In genomic region chr4:88878772-88879171, GRCm38 (mm10) we compare ENCODE assay signal across 26 mouse cellular contexts. TPM values are rescaled to one million over a fixed set of nuclear protein-coding genes. Genes with fewer than 3 reads are reported as not detected.
DNase-seq lines count a peak whose midpoint lies in the region; ATAC-seq and TF ChIP-seq lines count a peak whose summit lies in the region.
"Had no signal": no experiment of that assay in that cellular context is flagged by ENCODE, and none has a peak within 500 bp of the region (broad histone marks: within the 10 kb centered on the region; RNA-seq: fewer than 3 reads in every experiment).

No protein-coding gene starts in this region.

- no peak for TF ChIP-seq CTCF in intestine, postnatal 0 days (IDR thresholded peaks at IDR 0.05; ENCODE audit: low read depth)
- TF ChIP-seq CTCF in CH12.LX (conservative IDR thresholded peaks at IDR 0.05 in 1 of 2, IDR thresholded peaks at IDR 0.05 in 1 of 2; ENCODE audit: low read depth in 2 of 2, low read length in 2 of 2), result no peak
- TF ChIP-seq CTCF in small intestine, adult 2 months (IDR thresholded peaks at IDR 0.05; ENCODE audit: extremely low read depth, insufficient read length, insufficient replicate concordance, low read depth, low read length), result no peak

- H3K27ac ChIP-seq in intestine, postnatal 0 days (ENCODE audit: low read depth, low read length), result peak overlapping the region; percentile 75
- H3K27ac ChIP-seq in intestine, embryonic 16.5 days (ENCODE audit: low read length), result no peak overlapping the region; the same call in 1 of the 2 replicates
- H3K27ac ChIP-seq in CH12.LX (ENCODE audit: insufficient read depth, low read depth), result no peak overlapping the region
- H3K27ac ChIP-seq in liver, embryonic 13.5 days, result no peak overlapping the region
- H3K27ac ChIP-seq in small intestine, adult 2 months (ENCODE audit: insufficient read depth, low read depth, low read length), result peak overlapping the region; percentile 43; the same call in 1 of the 2 replicates
- H3K27ac ChIP-seq in forebrain, embryonic 11.5 days (ENCODE audit: low read depth, low read length), result no peak overlapping the region
- H3K27ac ChIP-seq: embryonic facial prominence, embryonic 15.5 days; forebrain, embryonic 12.5 days; heart, embryonic 10.5 days; hindbrain, embryonic 12.5 days had no signal

- no peak for DNase-seq in CH12.LX (ENCODE audit: extremely low read depth)
- DNase-seq in liver, embryonic 13.5 days, result no peak
- no peak for DNase-seq in forebrain, embryonic 11.5 days (ENCODE audit: low spot score)
- DNase-seq: adrenal gland, adult 8-10 months; adrenal gland, postnatal 36 days; cerebellum, adult 2 months; gastrocnemius, postnatal 10 days; heart, postnatal 10 days; heart, postnatal 4 days had no signal

- in situ Hi-C loops in CH12.LX (cut with MboI; ENCODE audit: low pct_ligation_motif_present, low pct_unique_long_range_greater_than_20kb, low sequenced_read_pairs), result loop anchor here (25.0 kb wide), 1 partner anchor 809 kb away; the partner anchor contains the start of gene Dmrta1

- 52% methylated on average over 4 of the region's 4 CpGs for WGBS in intestine, postnatal 0 days
- WGBS in intestine, embryonic 16.5 days, result 60% methylated on average over 4 of the region's 4 CpGs
- WGBS in liver, embryonic 13.5 days (ENCODE audit: insufficient replicate concordance), result 50% methylated on average over 4 of the region's 4 CpGs
- whole genome bisulfite sequencing in small intestine, adult 2 months, result 62% methylated on average over 4 of the region's 4 CpGs
- 75% methylated on average over 4 of the region's 4 CpGs for WGBS in forebrain, embryonic 11.5 days

- no peaks in the 10 kb centered on the region for H3K36me3 ChIP-seq in intestine, postnatal 0 days (ENCODE audit: control insufficient read depth, insufficient read depth)
- no peaks in the 10 kb centered on the region for H3K36me3 ChIP-seq in intestine, embryonic 16.5 days (ENCODE audit: control insufficient read depth, insufficient read depth, low read length)
- no peaks in the 10 kb centered on the region for H3K36me3 ChIP-seq in CH12.LX (replicated peaks in 1 of 2; ENCODE audit: control insufficient read depth in 1 of 2, insufficient read depth in 1 of 2, low read length in 1 of 2)
- no peaks in the 10 kb centered on the region for H3K36me3 ChIP-seq in liver, embryonic 13.5 days
- no peaks in the 10 kb centered on the region for H3K36me3 ChIP-seq in small intestine, adult 2 months (ENCODE audit: control insufficient read depth, insufficient read depth, low read length)
- no peaks in the 10 kb centered on the region for H3K36me3 ChIP-seq in forebrain, embryonic 11.5 days (ENCODE audit: control insufficient read depth, insufficient read depth, low read length)
- H3K36me3 ChIP-seq: embryonic facial prominence, embryonic 15.5 days; forebrain, embryonic 12.5 days; heart, embryonic 10.5 days; hindbrain, embryonic 12.5 days had no signal

- H3K9me3 ChIP-seq in intestine, postnatal 0 days (ENCODE audit: control insufficient read depth), result no peaks in the 10 kb centered on the region
- no peaks in the 10 kb centered on the region for H3K9me3 ChIP-seq in intestine, embryonic 16.5 days (ENCODE audit: control insufficient read depth, low read length)
- H3K9me3 ChIP-seq in CH12.LX (replicated peaks; ENCODE audit: low read length), result peaks cover 8% of the 10 kb centered on the region
- no peaks in the 10 kb centered on the region for H3K9me3 ChIP-seq in liver, embryonic 13.5 days (replicated peaks)
- H3K9me3 ChIP-seq in forebrain, embryonic 11.5 days (ENCODE audit: control insufficient read depth, low read length), result no peaks in the 10 kb centered on the region
- H3K9me3 ChIP-seq: embryonic facial prominence, embryonic 15.5 days; forebrain, embryonic 12.5 days; heart, embryonic 10.5 days; hindbrain, embryonic 12.5 days had no signal

- dilution Hi-C loops in CH12.LX (cut with MboI; ENCODE audit: extremely low pct_ligation_motif_present, extremely low pct_unique_long_range_greater_than_20kb, low sequenced_read_pairs), result no loop called here

- no peaks in the 10 kb centered on the region for H3K27me3 ChIP-seq in intestine, postnatal 0 days (replicated peaks; ENCODE audit: control insufficient read depth, insufficient read depth, low read length)
- H3K27me3 ChIP-seq in intestine, embryonic 16.5 days (replicated peaks; ENCODE audit: control insufficient read depth, insufficient read depth, low read length), result no peaks in the 10 kb centered on the region
- H3K27me3 ChIP-seq in CH12.LX (replicated peaks), result peaks cover 2% of the 10 kb centered on the region
- no peaks in the 10 kb centered on the region for H3K27me3 ChIP-seq in liver, embryonic 13.5 days
- no peaks in the 10 kb centered on the region for H3K27me3 ChIP-seq in small intestine, adult 2 months (ENCODE audit: control insufficient read depth, insufficient read depth, low read length)
- no peaks in the 10 kb centered on the region for H3K27me3 ChIP-seq in forebrain, embryonic 11.5 days (ENCODE audit: control insufficient read depth, insufficient read depth, low read length)
- H3K27me3 ChIP-seq: embryonic facial prominence, embryonic 15.5 days; hindbrain, embryonic 12.5 days had no signal

- TF ChIP-seq RAD21 in CH12.LX (IDR thresholded peaks at IDR 0.05; ENCODE audit: low read depth, low read length), result no peak

- H3K79me2 ChIP-seq in CH12.LX (replicated peaks; ENCODE audit: control insufficient read depth, extremely low read depth, insufficient read depth, poor library complexity, severe bottlenecking), result no peaks in the 10 kb centered on the region

- no peak for TF ChIP-seq EP300 in CH12.LX (IDR thresholded peaks at IDR 0.05; ENCODE audit: low read length)

- ATAC-seq in intestine, postnatal 0 days, result peak; percentile 47; the same call in 1 of the 2 replicates
- no peak for ATAC-seq in intestine, embryonic 16.5 days
- no peak for ATAC-seq in liver, embryonic 13.5 days (ENCODE audit: low read depth)
- ATAC-seq in inflammation-experienced regulatory T-cells, adult 6 months, result no peak
- ATAC-seq in forebrain, embryonic 11.5 days (replicated peaks; ENCODE audit: low FRiP score), result no peak
- ATAC-seq: forebrain, embryonic 16.5 days; hindbrain, embryonic 16.5 days had no signal

- no peak overlapping the region for H3K4me3 ChIP-seq in intestine, postnatal 0 days (ENCODE audit: low read depth, low read length)
- H3K4me3 ChIP-seq in intestine, embryonic 16.5 days (ENCODE audit: low read length), result no peak overlapping the region
- H3K4me3 ChIP-seq in CH12.LX (replicated peaks in 1 of 3; ENCODE audit: low read depth in 2 of 3, low read length in 2 of 3, poor library complexity in 1 of 3), result no peak overlapping the region
- H3K4me3 ChIP-seq in liver, embryonic 13.5 days (replicated peaks), result no peak overlapping the region
- no peak overlapping the region for H3K4me3 ChIP-seq in small intestine, adult 2 months (ENCODE audit: low read depth, low read length)
- no peak overlapping the region for H3K4me3 ChIP-seq in forebrain, embryonic 11.5 days (ENCODE audit: low read depth, low read length)
- H3K4me3 ChIP-seq: embryonic facial prominence, embryonic 15.5 days; erythroblast, embryonic 14.5 days; forebrain, embryonic 12.5 days; heart, embryonic 10.5 days; hindbrain, embryonic 12.5 days had no signal

- no peak for TF ChIP-seq POLR2A in CH12.LX (IDR thresholded peaks at IDR 0.05; ENCODE audit: low read depth, low read length)
- TF ChIP-seq POLR2A in small intestine, adult 2 months (IDR thresholded peaks at IDR 0.05; ENCODE audit: low read depth, low read length), result no peak

- no peak overlapping the region; the same call in 1 of the 2 replicates for H3K4me2 ChIP-seq in intestine, postnatal 0 days (replicated peaks; ENCODE audit: low read depth)
- no peak overlapping the region for H3K4me2 ChIP-seq in intestine, embryonic 16.5 days (ENCODE audit: low read depth, low read length)
- H3K4me2 ChIP-seq in CH12.LX (ENCODE audit: insufficient read depth, low read depth, poor library complexity, severe bottlenecking), result no peak overlapping the region
- 0 out of 2 replicates have a peak overlapping the region, but pooled peaks have one; percentile 42 for H3K4me2 ChIP-seq in liver, embryonic 13.5 days
- no peak overlapping the region for H3K4me2 ChIP-seq in forebrain, embryonic 11.5 days (ENCODE audit: low read depth, low read length, severe bottlenecking)
- H3K4me2 ChIP-seq: embryonic facial prominence, embryonic 15.5 days; forebrain, embryonic 12.5 days; hindbrain, embryonic 12.5 days had no signal

- no peak overlapping the region for H3K9ac ChIP-seq in intestine, postnatal 0 days (ENCODE audit: low read depth, low read length)
- no peak overlapping the region for H3K9ac ChIP-seq in intestine, embryonic 16.5 days (ENCODE audit: low read depth, low read length)
- no peak overlapping the region for H3K9ac ChIP-seq in CH12.LX (ENCODE audit: insufficient read depth, low read depth)
- no peak overlapping the region for H3K9ac ChIP-seq in liver, embryonic 13.5 days
- no peak overlapping the region for H3K9ac ChIP-seq in forebrain, embryonic 11.5 days (ENCODE audit: low read length)
- H3K9ac ChIP-seq: embryonic facial prominence, embryonic 15.5 days; forebrain, embryonic 12.5 days; hindbrain, embryonic 12.5 days had no signal

- H3K4me1 ChIP-seq in intestine, postnatal 0 days (replicated peaks; ENCODE audit: control insufficient read depth, insufficient read depth, low read length), result no peaks in the 10 kb centered on the region
- no peaks in the 10 kb centered on the region for H3K4me1 ChIP-seq in intestine, embryonic 16.5 days (ENCODE audit: control insufficient read depth, insufficient read depth, low read length)
- H3K4me1 ChIP-seq in CH12.LX (ENCODE audit: control insufficient read depth in 1 of 2, insufficient read depth in 2 of 2), result peaks cover 25 to 34% of the 10 kb centered on the region in 2 experiments
- H3K4me1 ChIP-seq in liver, embryonic 13.5 days (replicated peaks), result peaks cover 35% of the 10 kb centered on the region
- peaks cover 13% of the 10 kb centered on the region; the same call in 1 of the 2 replicates for H3K4me1 ChIP-seq in small intestine, adult 2 months (ENCODE audit: control insufficient read depth, insufficient read depth, insufficient read length, low read length)
- no peaks in the 10 kb centered on the region for H3K4me1 ChIP-seq in forebrain, embryonic 11.5 days (replicated peaks; ENCODE audit: control insufficient read depth, insufficient read depth, low read length)
- H3K4me1 ChIP-seq: embryonic facial prominence, embryonic 15.5 days; forebrain, embryonic 12.5 days; heart, embryonic 10.5 days; hindbrain, embryonic 12.5 days had no signal

RNA-seq across cellular contexts. Expression of gene Ifne, which starts 1.2 kb away (rescaled TPM):
- polyA plus RNA-seq in intestine, postnatal 0 days (2015; fragmentation: Nextera tagmentation; extraction: Ambion mirVana), result not detected in 2 replicates
- polyA plus RNA-seq in intestine, embryonic 16.5 days (2015; fragmentation: Nextera tagmentation; extraction: Ambion mirVana), result not detected in 2 replicates
- not detected in 2 replicates for total RNA-seq in CH12.LX (2012; rRNA removed)
- total RNA-seq in CH12.LX (2014; rRNA removed), result not detected in 2 replicates
- polyA plus RNA-seq in CH12.LX (2012; ENCODE audit: insufficient read length, low read depth), result not detected in 2 replicates
- polyA plus RNA-seq in liver, embryonic 13.5 days (2015; fragmentation: Nextera tagmentation; extraction: Ambion mirVana), result not detected in 2 replicates
- polyA plus RNA-seq in small intestine, adult 2 months (2012; rRNA removed), result 0.42 TPM in 1 of 2 replicates, not detected in the other
- polyA plus RNA-seq in inflammation-experienced regulatory T-cells, adult 6 months (2017; shearing (Covaris generic)), result not detected
- not detected in 2 replicates for polyA plus RNA-seq in forebrain, embryonic 11.5 days (2014; fragmentation: Nextera tagmentation; extraction: Ambion mirVana)
- total RNA-seq: adrenal gland, adult 8-10 months; adrenal gland, postnatal 36 days; gastrocnemius, postnatal 10 days; gastrocnemius, postnatal 4 days; heart, adult 18-20 months; heart, postnatal 10 days; heart, postnatal 4 days had no signal
- polyA plus RNA-seq: C2C12; cerebellum, adult 2 months; embryonic facial prominence, embryonic 11.5 days; embryonic facial prominence, embryonic 15.5 days; erythroblast, embryonic 14.5 days; forebrain, embryonic 12.5 days; forebrain, embryonic 16.5 days; frontal cortex, adult 2 months; heart, embryonic 10.5 days; heart, embryonic 14.5 days; hindbrain, embryonic 12.5 days; hindbrain, embryonic 16.5 days had no signal

RNA-seq across cellular contexts. Expression of gene Ifna1, which starts 28.9 kb away (rescaled TPM):
- polyA plus RNA-seq in intestine, postnatal 0 days (2015; fragmentation: Nextera tagmentation; extraction: Ambion mirVana), result not detected in 2 replicates
- not detected in 2 replicates for polyA plus RNA-seq in intestine, embryonic 16.5 days (2015; fragmentation: Nextera tagmentation; extraction: Ambion mirVana)
- not detected in 2 replicates for total RNA-seq in CH12.LX (2012; rRNA removed)
- not detected in 2 replicates for total RNA-seq in CH12.LX (2014; rRNA removed)
- not detected in 2 replicates for polyA plus RNA-seq in CH12.LX (2012; ENCODE audit: insufficient read length, low read depth)
- polyA plus RNA-seq in liver, embryonic 13.5 days (2015; fragmentation: Nextera tagmentation; extraction: Ambion mirVana), result not detected in 2 replicates
- polyA plus RNA-seq in small intestine, adult 2 months (2012; rRNA removed), result not detected in 2 replicates
- not detected for polyA plus RNA-seq in inflammation-experienced regulatory T-cells, adult 6 months (2017; shearing (Covaris generic))
- polyA plus RNA-seq in forebrain, embryonic 11.5 days (2014; fragmentation: Nextera tagmentation; extraction: Ambion mirVana), result not detected in 2 replicates
- total RNA-seq: adrenal gland, adult 8-10 months; adrenal gland, postnatal 36 days; gastrocnemius, postnatal 10 days; gastrocnemius, postnatal 4 days; heart, adult 18-20 months; heart, postnatal 10 days; heart, postnatal 4 days had no signal
- polyA plus RNA-seq: C2C12; cerebellum, adult 2 months; embryonic facial prominence, embryonic 11.5 days; embryonic facial prominence, embryonic 15.5 days; erythroblast, embryonic 14.5 days; forebrain, embryonic 12.5 days; forebrain, embryonic 16.5 days; frontal cortex, adult 2 months; heart, embryonic 10.5 days; heart, embryonic 14.5 days; hindbrain, embryonic 12.5 days; hindbrain, embryonic 16.5 days had no signal

RNA-seq across cellular contexts. Expression of gene Ifna4, which starts 37.1 kb away (rescaled TPM):
- polyA plus RNA-seq in intestine, postnatal 0 days (2015; fragmentation: Nextera tagmentation; extraction: Ambion mirVana), result not detected in 2 replicates
- polyA plus RNA-seq in intestine, embryonic 16.5 days (2015; fragmentation: Nextera tagmentation; extraction: Ambion mirVana), result not detected in 2 replicates
- not detected in 2 replicates for total RNA-seq in CH12.LX (2012; rRNA removed)
- not detected in 2 replicates for total RNA-seq in CH12.LX (2014; rRNA removed)
- polyA plus RNA-seq in CH12.LX (2012; ENCODE audit: insufficient read length, low read depth), result not detected in 2 replicates
- polyA plus RNA-seq in liver, embryonic 13.5 days (2015; fragmentation: Nextera tagmentation; extraction: Ambion mirVana), result not detected in 2 replicates
- polyA plus RNA-seq in small intestine, adult 2 months (2012; rRNA removed), result not detected in 2 replicates
- under 1 TPM in 1 of 3 experiments, not detected in 2; 0.63 TPM for polyA plus RNA-seq in inflammation-experienced regulatory T-cells, adult 6 months (2017; shearing (Covaris generic))
- polyA plus RNA-seq in forebrain, embryonic 11.5 days (2014; fragmentation: Nextera tagmentation; extraction: Ambion mirVana), result not detected in 2 replicates
- total RNA-seq: adrenal gland, adult 8-10 months; adrenal gland, postnatal 36 days; gastrocnemius, postnatal 10 days; gastrocnemius, postnatal 4 days; heart, adult 18-20 months; heart, postnatal 10 days; heart, postnatal 4 days had no signal
- polyA plus RNA-seq: C2C12; cerebellum, adult 2 months; embryonic facial prominence, embryonic 11.5 days; embryonic facial prominence, embryonic 15.5 days; erythroblast, embryonic 14.5 days; forebrain, embryonic 12.5 days; forebrain, embryonic 16.5 days; frontal cortex, adult 2 months; heart, embryonic 10.5 days; heart, embryonic 14.5 days; hindbrain, embryonic 12.5 days; hindbrain, embryonic 16.5 days had no signal

RNA-seq across cellular contexts. Expression of gene Ifna5, which starts 43.4 kb away (rescaled TPM):
- polyA plus RNA-seq in intestine, postnatal 0 days (2015; fragmentation: Nextera tagmentation; extraction: Ambion mirVana), result not detected in 2 replicates
- not detected in 2 replicates for polyA plus RNA-seq in intestine, embryonic 16.5 days (2015; fragmentation: Nextera tagmentation; extraction: Ambion mirVana)
- total RNA-seq in CH12.LX (2012; rRNA removed), result not detected in 2 replicates
- not detected in 2 replicates for total RNA-seq in CH12.LX (2014; rRNA removed)
- polyA plus RNA-seq in CH12.LX (2012; ENCODE audit: insufficient read length, low read depth), result not detected in 2 replicates
- not detected in 2 replicates for polyA plus RNA-seq in liver, embryonic 13.5 days (2015; fragmentation: Nextera tagmentation; extraction: Ambion mirVana)
- not detected in 2 replicates for polyA plus RNA-seq in small intestine, adult 2 months (2012; rRNA removed)
- polyA plus RNA-seq in inflammation-experienced regulatory T-cells, adult 6 months (2017; shearing (Covaris generic)), result not detected
- not detected in 2 replicates for polyA plus RNA-seq in forebrain, embryonic 11.5 days (2014; fragmentation: Nextera tagmentation; extraction: Ambion mirVana)
- total RNA-seq: adrenal gland, adult 8-10 months; adrenal gland, postnatal 36 days; gastrocnemius, postnatal 10 days; gastrocnemius, postnatal 4 days; heart, adult 18-20 months; heart, postnatal 10 days; heart, postnatal 4 days had no signal
- polyA plus RNA-seq: C2C12; cerebellum, adult 2 months; embryonic facial prominence, embryonic 11.5 days; embryonic facial prominence, embryonic 15.5 days; erythroblast, embryonic 14.5 days; forebrain, embryonic 12.5 days; forebrain, embryonic 16.5 days; frontal cortex, adult 2 months; heart, embryonic 10.5 days; heart, embryonic 14.5 days; hindbrain, embryonic 12.5 days; hindbrain, embryonic 16.5 days had no signal

RNA-seq across cellular contexts. Expression of gene Ifna6, which starts 51.6 kb away (rescaled TPM):
- polyA plus RNA-seq in intestine, postnatal 0 days (2015; fragmentation: Nextera tagmentation; extraction: Ambion mirVana), result not detected in 2 replicates
- not detected in 2 replicates for polyA plus RNA-seq in intestine, embryonic 16.5 days (2015; fragmentation: Nextera tagmentation; extraction: Ambion mirVana)
- total RNA-seq in CH12.LX (2012; rRNA removed) (not detected in 2 replicates), CH12.LX (2014; rRNA removed) (not detected in 2 replicates)
- not detected in 2 replicates for polyA plus RNA-seq in CH12.LX (2012; ENCODE audit: insufficient read length, low read depth)
- not detected in 2 replicates for polyA plus RNA-seq in liver, embryonic 13.5 days (2015; fragmentation: Nextera tagmentation; extraction: Ambion mirVana)
- not detected in 2 replicates for polyA plus RNA-seq in small intestine, adult 2 months (2012; rRNA removed)
- polyA plus RNA-seq in inflammation-experienced regulatory T-cells, adult 6 months (2017; shearing (Covaris generic)), result not detected
- not detected in 2 replicates for polyA plus RNA-seq in forebrain, embryonic 11.5 days (2014; fragmentation: Nextera tagmentation; extraction: Ambion mirVana)
- total RNA-seq: adrenal gland, adult 8-10 months; adrenal gland, postnatal 36 days; gastrocnemius, postnatal 10 days; gastrocnemius, postnatal 4 days; heart, adult 18-20 months; heart, postnatal 10 days; heart, postnatal 4 days had no signal
- polyA plus RNA-seq: C2C12; cerebellum, adult 2 months; embryonic facial prominence, embryonic 11.5 days; embryonic facial prominence, embryonic 15.5 days; erythroblast, embryonic 14.5 days; forebrain, embryonic 12.5 days; forebrain, embryonic 16.5 days; frontal cortex, adult 2 months; heart, embryonic 10.5 days; heart, embryonic 14.5 days; hindbrain, embryonic 12.5 days; hindbrain, embryonic 16.5 days had no signal

Comparison
In these comparisons a context has a peak if more than half of its experiments do, and no peak if none do; other contexts are left out.
1. H3K27ac ChIP-seq: peak in intestine, postnatal 0 days (single experiment) and small intestine, adult 2 months (single experiment); none in intestine, embryonic 16.5 days (single experiment), CH12.LX (single experiment), liver, embryonic 13.5 days (single experiment) and forebrain, embryonic 11.5 days (single experiment).